Comparison of ENCODE assay signal across 16 mouse cellular contexts in the genomic region with DNA sequence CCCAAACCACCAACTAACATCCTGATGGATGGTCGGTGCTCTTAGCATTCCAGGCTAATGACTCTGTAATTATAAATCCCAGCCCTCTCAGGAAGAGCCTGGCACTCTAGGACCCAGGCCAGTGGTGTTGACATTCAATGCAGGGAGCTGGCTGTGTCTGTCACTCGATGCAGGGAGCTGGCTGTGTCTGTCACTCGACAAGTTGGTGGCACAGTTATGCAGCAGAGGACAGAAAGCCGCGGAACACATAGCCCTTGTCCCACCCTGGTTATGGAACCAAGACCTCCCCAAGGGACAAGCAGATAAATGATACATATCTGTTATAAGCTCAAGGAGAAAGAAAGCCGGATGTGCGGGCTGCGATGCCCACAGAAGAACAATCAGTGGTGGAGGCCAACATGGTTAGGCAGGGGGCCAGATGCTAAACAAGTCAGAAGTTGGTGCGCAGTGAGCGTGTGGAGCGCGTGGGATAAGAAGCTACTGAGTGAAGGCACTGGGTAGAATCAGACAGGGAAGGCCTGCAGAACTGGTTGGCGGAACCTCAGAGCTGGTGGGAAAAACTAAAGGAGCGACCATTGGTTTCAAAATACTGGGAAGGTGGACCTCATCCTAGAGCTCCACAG. TPM values are rescaled to one million over a fixed set of nuclear protein-coding genes. Genes with fewer than 3 reads are reported as not detected.
DNase-seq lines count a peak whose midpoint lies in the region; ATAC-seq lines count a peak whose summit lies in the region.
"Had no signal": no experiment of that assay in that cellular context is flagged by ENCODE, and none has a peak within 500 bp of the region (broad histone marks: within the 10 kb centered on the region; RNA-seq: fewer than 3 reads in every experiment).

No protein-coding gene starts in this region.

- DNase-seq in forebrain, embryonic 14.5 days (ENCODE audit: low spot score) = peak; percentile 29
- DNase-seq in forebrain, embryonic 11.5 days (ENCODE audit: low spot score) = no peak
- peak; percentile 14 to 31 for DNase-seq in layer of hippocampus, postnatal 10 days (ENCODE audit: low spot score in 2 of 2)
- DNase-seq in layer of hippocampus, adult 11-12 months (ENCODE audit: low spot score) = no peak
- peak; percentile 70 for DNase-seq in lung, postnatal 10 days
- DNase-seq in gastrocnemius, postnatal 4 days (ENCODE audit: low spot score in 2 of 2) = no peak
- DNase-seq in spleen, adult 18-20 months = no peak
- DNase-seq: adrenal gland, postnatal 14 days; B cell, adult 2 months; cerebellum, adult 11-12 months; kidney, adult 9 months; layer of hippocampus, postnatal 36 days; midbrain, embryonic 14.5 days; thymus, postnatal 25 days had no signal

- H3K36me3 ChIP-seq in forebrain, embryonic 14.5 days (ENCODE audit: control insufficient read depth, insufficient read depth, low read length) = no peaks in the 10 kb centered on the region
- no peaks in the 10 kb centered on the region for H3K36me3 ChIP-seq in forebrain, embryonic 11.5 days (ENCODE audit: control insufficient read depth, insufficient read depth, low read length)
- H3K36me3 ChIP-seq in embryonic facial prominence, embryonic 15.5 days = no peaks in the 10 kb centered on the region

- peaks cover 8% of the 10 kb centered on the region for H3K4me1 ChIP-seq in forebrain, embryonic 14.5 days (ENCODE audit: control insufficient read depth, insufficient read depth, low read length)
- H3K4me1 ChIP-seq in forebrain, embryonic 11.5 days (replicated peaks; ENCODE audit: control insufficient read depth, insufficient read depth, low read length) = peaks cover 10% of the 10 kb centered on the region; the same call in 1 of the 2 replicates
- H3K4me1 ChIP-seq in embryonic facial prominence, embryonic 15.5 days = peaks cover 54% of the 10 kb centered on the region

- H3K4me3 ChIP-seq in forebrain, embryonic 14.5 days (ENCODE audit: low read depth, low read length) = no peak overlapping the region
- no peak overlapping the region for H3K4me3 ChIP-seq in forebrain, embryonic 11.5 days (ENCODE audit: low read depth, low read length)
- no peak overlapping the region for H3K4me3 ChIP-seq in embryonic facial prominence, embryonic 15.5 days (replicated peaks)

- H3K27ac ChIP-seq in forebrain, embryonic 14.5 days (ENCODE audit: low read depth, low read length) = no peak overlapping the region
- H3K27ac ChIP-seq in forebrain, embryonic 11.5 days (ENCODE audit: low read depth, low read length) = no peak overlapping the region
- H3K27ac ChIP-seq in embryonic facial prominence, embryonic 15.5 days (replicated peaks) = peak overlapping the region; percentile 34; the same call in 1 of the 2 replicates
- H3K27ac ChIP-seq: liver, embryonic 14.5 days had no signal

- ATAC-seq in forebrain, embryonic 14.5 days = peak; percentile 25; the same call in 1 of the 2 replicates
- no peak for ATAC-seq in forebrain, embryonic 11.5 days (replicated peaks; ENCODE audit: low FRiP score)
- peak; percentile 58; the same call in 1 of the 2 replicates for ATAC-seq in embryonic facial prominence, embryonic 15.5 days (ENCODE audit: insufficient number of reproducible peaks, low FRiP score, low TSS enrichment, low read depth)

- H3K9ac ChIP-seq in forebrain, embryonic 14.5 days (ENCODE audit: low read length) = no peak overlapping the region
- no peak overlapping the region for H3K9ac ChIP-seq in forebrain, embryonic 11.5 days (ENCODE audit: low read length)
- H3K9ac ChIP-seq in embryonic facial prominence, embryonic 15.5 days = no peak overlapping the region
- H3K9ac ChIP-seq: liver, embryonic 14.5 days had no signal

- 64% methylated on average over 14 of the region's 14 CpGs for WGBS in forebrain, embryonic 14.5 days
- 81% methylated on average over 14 of the region's 14 CpGs for WGBS in forebrain, embryonic 11.5 days
- 47% methylated on average over 14 of the region's 14 CpGs for WGBS in embryonic facial prominence, embryonic 15.5 days

- H3K4me2 ChIP-seq in forebrain, embryonic 14.5 days (ENCODE audit: low read length) = no peak overlapping the region
- no peak overlapping the region for H3K4me2 ChIP-seq in forebrain, embryonic 11.5 days (ENCODE audit: low read depth, low read length, severe bottlenecking)
- 0 out of 2 replicates have a peak overlapping the region, but pooled peaks have one; percentile 2 for H3K4me2 ChIP-seq in embryonic facial prominence, embryonic 15.5 days (replicated peaks)

- H3K27me3 ChIP-seq in forebrain, embryonic 14.5 days (replicated peaks; ENCODE audit: control insufficient read depth, insufficient read depth, low read length) = no peaks in the 10 kb centered on the region
- H3K27me3 ChIP-seq in forebrain, embryonic 11.5 days (ENCODE audit: control insufficient read depth, insufficient read depth, low read length) = no peaks in the 10 kb centered on the region
- H3K27me3 ChIP-seq in embryonic facial prominence, embryonic 15.5 days = no peaks in the 10 kb centered on the region

- H3K9me3 ChIP-seq in forebrain, embryonic 14.5 days (replicated peaks; ENCODE audit: control insufficient read depth, low read length) = no peaks in the 10 kb centered on the region
- H3K9me3 ChIP-seq in forebrain, embryonic 11.5 days (ENCODE audit: control insufficient read depth, low read length) = no peaks in the 10 kb centered on the region
- H3K9me3 ChIP-seq in embryonic facial prominence, embryonic 15.5 days (replicated peaks) = no peaks in the 10 kb centered on the region

RNA-seq across cellular contexts. Expression of a gene that starts 33.7 kb away (rescaled TPM):
- polyA plus RNA-seq in forebrain, embryonic 14.5 days (2014; fragmentation: Nextera tagmentation; extraction: Ambion mirVana) = 6.8 and 6.9 TPM in 2 replicates
- 31.2 and 33.3 TPM in 2 replicates for polyA plus RNA-seq in forebrain, embryonic 11.5 days (2014; fragmentation: Nextera tagmentation; extraction: Ambion mirVana)
- total RNA-seq in layer of hippocampus, postnatal 10 days (2021) = 1 to 10 TPM; 6.0 TPM
- 52.3 and 54.7 TPM in 2 replicates for polyA plus RNA-seq in embryonic facial prominence, embryonic 15.5 days (2015; fragmentation: Nextera tagmentation; extraction: Ambion mirVana)
- 10 to 100 TPM; 32.9 to 34.8 TPM for total RNA-seq in gastrocnemius, postnatal 4 days (2021)

Comparison
In these comparisons a context has a peak if more than half of its experiments do, and no peak if none do; other contexts are left out.
1. DNase-seq: peak in forebrain, embryonic 14.5 days (single experiment), layer of hippocampus, postnatal 10 days (2 of 2) and lung, postnatal 10 days (single experiment); none in forebrain, embryonic 11.5 days (single experiment), layer of hippocampus, adult 11-12 months (single experiment), gastrocnemius, postnatal 4 days (0 of 2) and spleen, adult 18-20 months (0 of 2).